Mouse (Mus musculus) layer of hippocampus, adult 2 months (tissue): ENCODE results near the gene Aspdh. TPM values are rescaled to one million over a fixed set of nuclear protein-coding genes. Genes with fewer than 3 reads are reported as not detected.

Experiments
- DNase-seq, 2 experiments: peaks; one replicate each; pipeline ENCODE4 v3.0.0; 2022; ENCODE audit warnings: low spot score in 2 of 2
- H3K27ac ChIP-seq: fragments of 200-600 bp; 2 replicates; pipeline ENCODE4 v1.8.1; 2022
- H3K4me3 ChIP-seq: fragments of 200-600 bp; 2 replicates; pipeline ENCODE4 v1.8.1; 2022; ENCODE audit warnings: mild to moderate bottlenecking
- CTCF ChIP-seq: fragments of 200-600 bp; conservative IDR thresholded peaks from 2 replicates; pipeline ENCODE4 v1.8.1; 2022; ENCODE audit warnings: antibody characterized with exemption, mild to moderate bottlenecking, moderate library complexity
- total RNA-seq, 2 experiments: library from RNA; stranded (reverse); gene quantifications; 2 replicates each; pipeline ENCODE4 v1.2.3; 2021

The Aspdh gene
- total RNA-seq, 2 experiments from 2014 or later = 12.2 to 18.1 TPM

GRCm38 (mm10) chr7:44485572-44486195 is 20.5 kb downstream of the Aspdh start:
- TF ChIP-seq CTCF = no peak
- peak overlapping the region; percentile 82 for H3K27ac ChIP-seq
- no peak overlapping the region for H3K4me3 ChIP-seq
- no peak for DNase-seq

DNA sequence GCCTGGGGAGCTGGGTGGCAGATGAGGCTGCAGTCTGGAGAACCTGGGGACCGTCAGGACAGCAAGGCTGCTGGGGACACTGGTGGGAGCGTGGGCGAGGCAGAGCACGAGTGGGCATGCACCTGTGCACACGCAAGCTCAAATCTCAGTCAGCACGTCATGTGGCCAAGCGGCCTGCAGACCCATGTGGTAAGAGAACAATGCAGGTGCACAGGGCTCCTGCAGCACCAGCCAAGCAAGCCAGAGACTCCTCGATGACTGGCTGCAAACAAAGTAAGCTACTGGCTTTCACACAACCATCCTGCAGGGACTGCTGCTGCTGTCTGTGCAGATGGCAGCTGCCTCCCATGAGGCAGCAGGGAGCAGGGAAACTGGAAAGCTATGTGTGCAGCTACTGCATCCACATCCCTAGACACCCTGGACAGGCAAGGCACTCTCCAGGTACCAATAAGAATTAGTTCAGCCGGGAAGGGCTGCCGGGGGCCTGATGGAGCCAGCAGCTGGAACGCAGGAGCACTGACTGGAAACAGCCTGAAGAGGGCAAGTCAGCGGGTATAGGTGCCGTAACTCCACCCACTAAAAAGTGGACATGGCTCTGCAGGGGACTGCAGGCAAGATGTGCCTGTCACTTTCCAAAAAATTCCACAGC is 21.9 kb downstream of the Aspdh start:
- no peak for TF ChIP-seq CTCF
- no peak for DNase-seq
- H3K27ac ChIP-seq = peak overlapping the region; percentile 82

DNA sequence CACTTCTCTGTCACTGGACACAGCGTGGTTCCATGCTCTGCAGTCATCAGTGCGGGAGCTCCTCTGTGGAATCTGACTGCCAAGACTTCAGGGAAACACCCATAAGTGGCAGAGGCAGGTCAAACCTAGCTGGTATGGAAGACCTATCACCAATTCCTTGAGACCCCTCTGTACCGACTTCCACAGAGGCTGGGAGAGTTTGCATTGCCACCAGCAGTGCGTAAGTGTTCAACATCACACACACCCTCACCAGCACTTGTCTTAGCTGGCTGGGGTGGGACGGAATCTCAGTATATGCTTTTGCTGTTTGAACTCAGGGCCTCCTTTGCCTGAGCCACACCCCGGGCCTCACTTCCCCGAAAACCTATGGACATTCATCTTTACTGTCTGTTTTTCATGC is 22.7 kb downstream of the Aspdh start:
- TF ChIP-seq CTCF = no peak
- DNase-seq = no peak
- no peak overlapping the region for H3K4me3 ChIP-seq
- H3K27ac ChIP-seq = no peak overlapping the region; the same call in 1 of the 2 replicates

More for the DNA sequence above, 21.9 kb downstream of the Aspdh start:
- no peak overlapping the region for H3K4me3 ChIP-seq

DNA sequence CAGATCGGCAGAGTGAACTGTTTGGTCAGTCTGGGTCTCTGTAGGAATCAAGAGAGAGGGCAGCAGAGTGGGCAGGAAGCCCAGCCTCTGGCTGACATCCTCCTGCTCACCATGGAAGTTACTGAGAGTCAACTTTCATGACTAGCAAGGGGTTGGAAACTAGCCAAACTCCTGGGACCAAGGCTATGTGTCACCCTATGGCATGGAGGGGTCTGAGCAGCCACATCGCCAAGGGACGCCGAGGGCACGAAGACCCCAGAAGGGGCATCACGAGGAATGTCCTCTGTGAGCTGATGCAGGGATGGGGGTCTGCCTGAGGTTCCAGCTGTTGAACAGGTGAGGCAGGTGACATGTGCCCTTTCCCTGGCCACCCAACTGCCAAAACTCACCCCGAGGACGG is 23.4 kb downstream of the Aspdh start:
- Histone ChIP-seq H3K27ac (no peak overlapping the region), H3K4me3 (no peak overlapping the region)
- no peak for TF ChIP-seq CTCF
- DNase-seq = no peak

- no peak for DNase-seq
- TF ChIP-seq CTCF = no peak
- no peak overlapping the region for H3K27ac ChIP-seq
- no peak overlapping the region for H3K4me3 ChIP-seq
These were observed 25.1 kb downstream of the Aspdh start for GRCm38 (mm10) chr7:44490281-44490680.

GRCm38 (mm10) chr7:44491391-44491790 is 26.2 kb downstream of the Aspdh start:
- DNase-seq = no peak

DNA sequence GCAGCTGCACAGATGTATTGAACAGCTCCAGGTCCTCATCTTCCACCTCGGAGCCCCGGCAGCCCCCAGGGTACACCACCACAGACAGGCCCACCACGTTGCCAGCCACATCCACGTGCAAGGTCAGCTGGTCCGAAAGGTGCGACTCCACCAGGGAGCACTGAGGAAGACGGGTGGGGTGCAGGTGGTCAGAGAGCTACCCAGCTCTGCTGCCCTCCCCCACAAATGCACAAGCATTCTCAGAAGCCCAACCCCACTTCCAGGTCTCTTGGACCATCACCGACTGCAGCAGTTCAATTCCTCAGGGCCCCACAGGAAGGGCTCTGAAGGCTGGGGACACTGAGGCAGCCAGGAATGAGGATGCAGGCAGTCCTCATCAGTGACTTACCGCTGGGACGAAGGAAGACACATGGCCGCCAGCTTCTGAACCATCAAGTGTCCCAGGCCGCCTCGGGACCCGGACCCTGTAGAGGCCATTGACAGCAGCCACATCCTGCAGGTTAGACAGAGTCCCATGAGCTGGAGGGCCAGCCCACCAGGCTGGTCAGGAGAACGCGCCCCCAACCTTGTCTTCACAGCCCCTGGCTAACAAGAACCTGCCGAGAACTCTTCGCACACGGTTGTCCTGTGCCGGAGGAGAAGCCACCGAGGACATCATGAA is 27.1 kb downstream of the Aspdh start:
- DNase-seq = no peak
- TF ChIP-seq CTCF = no peak
- no peak overlapping the region for H3K27ac ChIP-seq
- H3K4me3 ChIP-seq = no peak overlapping the region

More at GRCm38 (mm10) chr7:44491391-44491790, 26.2 kb downstream of the Aspdh start:
- TF ChIP-seq CTCF = no peak
- Histone ChIP-seq H3K4me3 (no peak overlapping the region), H3K27ac (no peak overlapping the region)

DNA sequence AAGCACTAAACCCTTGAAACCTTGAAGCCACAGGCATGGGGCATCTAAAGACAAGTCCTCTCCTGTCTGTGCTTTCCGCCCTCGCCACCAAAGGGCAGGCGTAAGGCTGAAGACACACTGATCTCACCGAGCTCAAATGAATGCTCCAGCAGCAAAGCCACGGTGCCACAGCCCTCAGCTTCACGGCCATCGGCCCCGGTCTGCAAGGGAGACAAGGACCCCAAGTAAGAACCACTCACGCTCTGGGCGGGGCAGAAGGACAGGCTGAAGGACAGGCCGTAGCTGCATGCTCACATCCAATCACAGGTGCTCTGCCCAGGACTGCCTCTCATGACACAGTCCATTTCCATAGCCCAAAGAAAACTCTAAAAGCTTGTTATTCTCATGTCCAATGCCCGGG is 29.5 kb downstream of the Aspdh start:
- TF ChIP-seq CTCF = no peak
- no peak for DNase-seq
- Histone ChIP-seq H3K4me3 (no peak overlapping the region; the same call in 1 of the 2 replicates), H3K27ac (no peak overlapping the region)

GRCm38 (mm10) chr7:44495086-44495485 is 29.9 kb downstream of the Aspdh start:
- no peak for TF ChIP-seq CTCF
- Histone ChIP-seq H3K4me3 (peak overlapping the region; percentile 73), H3K27ac (peak overlapping the region; percentile 99)
- DNase-seq = no peak

DNA sequence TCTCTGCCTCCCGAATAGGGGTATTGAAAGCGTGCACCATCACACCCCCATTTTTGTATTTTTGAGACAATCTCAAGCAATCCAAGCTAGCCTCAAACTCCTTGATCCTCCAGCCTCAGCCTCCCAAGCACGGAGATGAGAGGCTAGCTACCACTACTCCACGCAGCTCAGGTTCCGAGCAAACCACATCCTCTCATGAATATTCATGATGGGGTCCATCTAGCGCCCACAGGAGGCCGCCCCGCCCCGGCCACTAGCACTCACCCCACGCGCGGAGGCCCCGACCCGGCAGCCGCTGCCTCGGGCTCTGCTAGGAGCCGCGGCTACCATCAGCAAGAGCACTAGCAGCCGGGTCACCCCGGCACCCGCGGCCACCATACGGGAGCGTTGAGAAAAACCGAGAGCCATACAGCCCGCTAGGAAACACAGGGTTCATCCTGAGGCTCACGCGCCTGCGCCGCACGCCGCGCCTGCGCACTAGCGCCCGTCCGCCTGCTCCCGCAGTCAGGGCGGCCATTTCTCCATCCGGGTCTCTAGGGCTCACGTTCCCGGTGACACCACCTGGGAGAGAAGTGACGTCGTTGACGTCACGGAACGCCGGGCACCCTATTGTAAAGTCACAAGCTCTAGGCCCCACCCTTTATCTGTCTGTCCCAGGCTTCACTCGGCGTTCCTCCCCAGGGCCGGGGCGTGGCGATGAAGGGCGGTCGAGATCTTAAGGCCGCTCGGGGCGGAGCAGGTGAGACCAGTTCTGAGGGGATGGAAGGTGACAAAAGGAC is 31.0 kb downstream of the Aspdh start, which contains the start of the genes Emc10 and Fam71e1:
TSS of gene Emc10 (minus strand) at position 538 of the 779 bp plus-strand sequence.
TSS of gene Fam71e1 (plus strand) at position 590 of the 779 bp plus-strand sequence.
- Histone ChIP-seq H3K27ac (peak within 1 kb of the TSS; percentile 99), H3K4me3 (peak within 1 kb of the TSS; percentile 73)
- DNase-seq = peak; percentile 97 to 99
- TF ChIP-seq CTCF = peak; percentile 42

DNA sequence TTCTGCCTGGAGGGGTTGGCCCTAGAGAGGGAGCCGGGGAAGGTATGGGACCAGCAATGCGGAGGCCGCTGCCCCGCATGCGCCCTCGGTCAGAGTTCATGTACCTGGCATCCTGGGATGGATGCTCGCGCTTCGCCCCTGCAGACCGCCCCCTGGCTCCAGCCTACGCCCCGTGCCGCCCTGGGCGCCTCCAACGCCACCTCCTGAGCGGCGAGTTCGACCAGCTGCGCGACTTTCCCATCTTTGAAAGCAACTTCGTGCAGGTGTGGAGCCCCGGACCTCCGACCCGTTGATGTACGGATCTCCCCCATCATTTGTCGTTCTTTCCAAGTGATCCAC is 31.5 kb downstream of the Aspdh start:
- H3K4me3 ChIP-seq = peak overlapping the region; percentile 73
- no peak for DNase-seq
- peak overlapping the region; percentile 99 for H3K27ac ChIP-seq
- TF ChIP-seq CTCF = no peak

DNA sequence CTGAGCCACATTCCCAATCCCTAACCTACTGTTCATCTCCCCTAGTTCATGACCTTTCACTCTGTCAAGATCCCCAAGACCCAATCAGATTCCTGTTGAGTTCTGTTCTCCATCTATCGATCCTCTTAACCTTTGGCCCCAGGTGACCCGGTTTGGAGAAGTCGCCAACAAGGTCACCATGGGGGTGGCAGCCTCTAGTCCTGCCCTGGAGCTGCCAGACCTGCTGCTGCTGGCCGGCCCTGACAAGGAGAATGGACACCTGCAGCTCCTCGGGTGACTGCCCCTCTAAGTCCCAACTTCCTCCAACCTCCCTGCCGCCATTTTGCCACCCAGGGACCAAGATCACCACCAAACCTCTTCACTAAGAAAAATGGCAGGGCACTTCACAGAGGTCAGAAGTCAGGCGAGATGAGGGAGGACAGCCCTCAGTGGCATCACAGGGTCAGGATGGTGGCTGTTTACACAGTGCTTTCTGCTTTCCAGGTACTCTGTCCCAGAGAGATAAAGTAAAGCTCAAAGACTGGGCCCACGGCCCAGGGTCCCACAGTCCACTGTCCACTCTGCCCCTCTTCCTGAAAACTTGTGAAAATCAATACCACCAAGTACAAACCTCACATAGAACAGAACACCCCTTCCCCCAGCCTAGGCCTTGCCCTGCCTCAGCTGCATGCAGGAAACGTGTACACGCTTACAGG is 32.3 kb downstream of the Aspdh start:
- Histone ChIP-seq H3K27ac (no peak overlapping the region), H3K4me3 (peak overlapping the region; percentile 73)
- no peak for DNase-seq
- no peak for TF ChIP-seq CTCF
